Mouse (Mus musculus): Measurements from ENCODE around the gene Rfx8. TPM values are rescaled to one million over a fixed set of nuclear protein-coding genes. Genes with fewer than 3 reads are reported as not detected.

Rfx8 gene
- polyA plus RNA-seq, 1 experiment from 2014 or later: 3.3 TPM

GRCm38 (mm10) chr1:39754224-39754957 lies 33.6 kb upstream of the Rfx8 start:
- Histone ChIP-seq H3K36me3 (no peaks in the 10 kb centered on the region), H3K27me3 (no peaks in the 10 kb centered on the region), H3K27ac (no peak overlapping the region), H3K9me3 (no peaks in the 10 kb centered on the region), H3K9ac (no peak overlapping the region), H3K4me3 (no peak overlapping the region), H3K4me2 (replicated peaks) (no peak overlapping the region), H3K4me1 (peaks cover 12% of the 10 kb centered on the region)
- WGBS: 69% methylated on average over 13 of the region's 13 CpGs
- ATAC-seq (ENCODE audit: insufficient number of reproducible peaks, insufficient read depth, low FRiP score, low TSS enrichment): no peak

GRCm38 (mm10) chr1:39751537-39751936 lies 30.7 kb upstream of the Rfx8 start:
- Histone ChIP-seq H3K9me3 (no peaks in the 10 kb centered on the region), H3K36me3 (no peaks in the 10 kb centered on the region), H3K9ac (no peak overlapping the region), H3K4me3 (no peak overlapping the region), H3K4me1 (peaks cover 10% of the 10 kb centered on the region), H3K27me3 (no peaks in the 10 kb centered on the region), H3K4me2 (replicated peaks) (no peak overlapping the region), H3K27ac (no peak overlapping the region)
- no peak for ATAC-seq (ENCODE audit: insufficient number of reproducible peaks, insufficient read depth, low FRiP score, low TSS enrichment)
- WGBS: 83% methylated on average over 6 of the region's 6 CpGs

GRCm38 (mm10) chr1:39749664-39750063 lies 28.9 kb upstream of the Rfx8 start:
- Histone ChIP-seq H3K27ac (no peak overlapping the region; the same call in 1 of the 2 replicates), H3K36me3 (no peaks in the 10 kb centered on the region), H3K4me2 (replicated peaks) (no peak overlapping the region), H3K4me1 (peaks cover 10% of the 10 kb centered on the region), H3K4me3 (no peak overlapping the region), H3K27me3 (no peaks in the 10 kb centered on the region), H3K9me3 (no peaks in the 10 kb centered on the region), H3K9ac (no peak overlapping the region)
- WGBS: 7% methylated on average over 3 of the region's 3 CpGs
- no peak for ATAC-seq (ENCODE audit: insufficient number of reproducible peaks, insufficient read depth, low FRiP score, low TSS enrichment)

- Histone ChIP-seq H3K27ac (no peak overlapping the region), H3K36me3 (no peaks in the 10 kb centered on the region), H3K4me3 (no peak overlapping the region), H3K9ac (no peak overlapping the region), H3K4me1 (peaks cover 10% of the 10 kb centered on the region), H3K27me3 (no peaks in the 10 kb centered on the region), H3K4me2 (replicated peaks) (no peak overlapping the region), H3K9me3 (no peaks in the 10 kb centered on the region)
- no peak for ATAC-seq (ENCODE audit: insufficient number of reproducible peaks, insufficient read depth, low FRiP score, low TSS enrichment)
- 33% methylated on average over 1 of the region's 1 CpGs for WGBS
Observed at GRCm38 (mm10) chr1:39749214-39749613, 28.4 kb upstream of the Rfx8 start.

GRCm38 (mm10) chr1:39748666-39749065 lies 27.9 kb upstream of the Rfx8 start:
- Histone ChIP-seq H3K36me3 (no peaks in the 10 kb centered on the region), H3K4me1 (peaks cover 10% of the 10 kb centered on the region), H3K27ac (no peak overlapping the region), H3K27me3 (no peaks in the 10 kb centered on the region), H3K4me2 (replicated peaks) (no peak overlapping the region), H3K4me3 (no peak overlapping the region), H3K9ac (no peak overlapping the region), H3K9me3 (no peaks in the 10 kb centered on the region)
- ATAC-seq (ENCODE audit: insufficient number of reproducible peaks, insufficient read depth, low FRiP score, low TSS enrichment): no peak
- WGBS: 87% methylated on average over 6 of the region's 6 CpGs

GRCm38 (mm10) chr1:39746464-39746863 lies 25.7 kb upstream of the Rfx8 start:
- no peaks in the 10 kb centered on the region for H3K36me3 ChIP-seq
- peaks cover 11% of the 10 kb centered on the region for H3K4me1 ChIP-seq
- no peak overlapping the region for H3K9ac ChIP-seq
- H3K4me2 ChIP-seq (replicated peaks): no peak overlapping the region
- H3K27ac ChIP-seq: no peak overlapping the region
- H3K9me3 ChIP-seq: no peaks in the 10 kb centered on the region
- 44% methylated on average over 7 of the region's 7 CpGs for WGBS
- ATAC-seq (ENCODE audit: insufficient number of reproducible peaks, insufficient read depth, low FRiP score, low TSS enrichment): no peak
- H3K4me3 ChIP-seq: no peak overlapping the region
- no peaks in the 10 kb centered on the region for H3K27me3 ChIP-seq

- no peaks in the 10 kb centered on the region for H3K9me3 ChIP-seq
- peaks cover 18% of the 10 kb centered on the region for H3K4me1 ChIP-seq
- no peak overlapping the region for H3K4me3 ChIP-seq
- 0 out of 2 replicates have a peak, but pooled peaks have one; percentile 60 for ATAC-seq (ENCODE audit: insufficient number of reproducible peaks, insufficient read depth, low FRiP score, low TSS enrichment)
- H3K27me3 ChIP-seq: no peaks in the 10 kb centered on the region
- no peak overlapping the region for H3K9ac ChIP-seq
- 31% methylated on average over 7 of the region's 7 CpGs for WGBS
- H3K36me3 ChIP-seq: no peaks in the 10 kb centered on the region
- no peak overlapping the region for H3K4me2 ChIP-seq (replicated peaks)
- peak overlapping the region; percentile 61 for H3K27ac ChIP-seq
Observed at GRCm38 (mm10) chr1:39740948-39741347, 20.2 kb upstream of the Rfx8 start.

- 69% methylated on average over 4 of the region's 4 CpGs for WGBS
- Histone ChIP-seq H3K27me3 (no peaks in the 10 kb centered on the region), H3K4me1 (peaks cover 21% of the 10 kb centered on the region), H3K4me3 (no peak overlapping the region), H3K9me3 (no peaks in the 10 kb centered on the region), H3K36me3 (no peaks in the 10 kb centered on the region), H3K4me2 (replicated peaks) (no peak overlapping the region), H3K9ac (no peak overlapping the region), H3K27ac (no peak overlapping the region)
- no peak for ATAC-seq (ENCODE audit: insufficient number of reproducible peaks, insufficient read depth, low FRiP score, low TSS enrichment)
Observed at GRCm38 (mm10) chr1:39740002-39740401, 19.2 kb upstream of the Rfx8 start.

GRCm38 (mm10) chr1:39735927-39736604 lies 15.3 kb upstream of the Rfx8 start:
- Histone ChIP-seq H3K27ac (peak overlapping the region; percentile 50; the same call in 1 of the 2 replicates), H3K4me3 (no peak overlapping the region)

GRCm38 (mm10) chr1:39735493-39735892 lies 14.7 kb upstream of the Rfx8 start:
- no peak overlapping the region for H3K4me3 ChIP-seq
- no peaks in the 10 kb centered on the region for H3K36me3 ChIP-seq
- ATAC-seq (ENCODE audit: insufficient number of reproducible peaks, insufficient read depth, low FRiP score, low TSS enrichment): no peak
- peaks cover 26% of the 10 kb centered on the region for H3K4me1 ChIP-seq
- no peaks in the 10 kb centered on the region for H3K9me3 ChIP-seq
- 55% methylated on average over 2 of the region's 2 CpGs for WGBS
- no peak overlapping the region for H3K4me2 ChIP-seq (replicated peaks)
- no peaks in the 10 kb centered on the region for H3K27me3 ChIP-seq
- H3K27ac ChIP-seq: peak overlapping the region; percentile 41; the same call in 1 of the 2 replicates
- H3K9ac ChIP-seq: no peak overlapping the region

More at GRCm38 (mm10) chr1:39735927-39736604, 15.3 kb upstream of the Rfx8 start:
- H3K27me3 ChIP-seq: no peaks in the 10 kb centered on the region
- no peak for ATAC-seq (ENCODE audit: insufficient number of reproducible peaks, insufficient read depth, low FRiP score, low TSS enrichment)
- no peaks in the 10 kb centered on the region for H3K36me3 ChIP-seq
- H3K4me2 ChIP-seq (replicated peaks): no peak overlapping the region
- peaks cover 28% of the 10 kb centered on the region for H3K4me1 ChIP-seq
- no peaks in the 10 kb centered on the region for H3K9me3 ChIP-seq
- WGBS: 18% methylated on average over 8 of the region's 8 CpGs
- H3K9ac ChIP-seq: no peak overlapping the region

GRCm38 (mm10) chr1:39734881-39735280 lies 14.1 kb upstream of the Rfx8 start:
- no peaks in the 10 kb centered on the region for H3K27me3 ChIP-seq
- no peak overlapping the region for H3K9ac ChIP-seq
- 89% methylated on average over 6 of the region's 6 CpGs for WGBS
- H3K36me3 ChIP-seq: no peaks in the 10 kb centered on the region
- no peak overlapping the region for H3K4me3 ChIP-seq
- ATAC-seq (ENCODE audit: insufficient number of reproducible peaks, insufficient read depth, low FRiP score, low TSS enrichment): no peak
- H3K9me3 ChIP-seq: no peaks in the 10 kb centered on the region
- H3K4me2 ChIP-seq (replicated peaks): no peak overlapping the region
- 0 out of 2 replicates have a peak overlapping the region, but pooled peaks have one; percentile 30 for H3K27ac ChIP-seq
- H3K4me1 ChIP-seq: peaks cover 24% of the 10 kb centered on the region

GRCm38 (mm10) chr1:39734311-39734710 lies 13.5 kb upstream of the Rfx8 start:
- ATAC-seq (ENCODE audit: insufficient number of reproducible peaks, insufficient read depth, low FRiP score, low TSS enrichment): no peak
- Histone ChIP-seq H3K4me2 (replicated peaks) (no peak overlapping the region), H3K27me3 (no peaks in the 10 kb centered on the region), H3K27ac (peak overlapping the region; percentile 4), H3K9me3 (no peaks in the 10 kb centered on the region), H3K36me3 (no peaks in the 10 kb centered on the region), H3K4me3 (no peak overlapping the region), H3K4me1 (peaks cover 24% of the 10 kb centered on the region), H3K9ac (no peak overlapping the region)
- WGBS: 86% methylated on average over 13 of the region's 13 CpGs

All from embryonic facial prominence, embryonic 12.5 days (tissue).